Mouse (Mus musculus): Measurements from ENCODE around the gene Pacsin2.

DNA sequence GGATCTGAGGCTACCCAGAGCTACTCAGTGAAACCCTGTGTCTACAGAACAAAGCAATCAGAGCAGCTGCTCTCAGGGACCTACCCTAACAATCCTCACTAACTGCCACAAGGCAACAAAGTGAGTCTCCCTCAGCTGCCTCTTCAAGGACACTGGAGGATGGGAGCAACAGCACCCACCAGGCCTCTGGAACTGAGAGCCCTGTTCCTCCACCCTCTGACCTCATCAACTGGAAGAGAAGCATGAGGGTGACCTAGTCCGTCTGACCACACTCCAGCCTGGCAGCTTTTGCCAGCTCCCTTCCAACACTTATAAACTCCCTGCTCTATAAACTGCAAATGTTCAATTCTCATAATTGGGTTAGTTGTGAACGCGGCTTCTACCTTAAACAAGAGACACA, 10.5 kb downstream of the Pacsin2 start:
- no peak for TF ChIP-seq CTCF (IDR thresholded peaks at IDR 0.05; ENCODE audit: low read depth)
- no peak for TF ChIP-seq EP300 (IDR thresholded peaks at IDR 0.05; ENCODE audit: low read depth)

Data from liver, postnatal 0 days (tissue).